Mouse (Mus musculus) Muller cell, postnatal 12 days (primary cell): ENCODE data around the gene Pcdh9.

Experiments used
- DNase-seq: peaks from one replicate; pipeline ENCODE4 v3.0.0-alpha.2; 2015; ENCODE audit errors: inconsistent ontology term

The Pcdh9 gene

DNA sequence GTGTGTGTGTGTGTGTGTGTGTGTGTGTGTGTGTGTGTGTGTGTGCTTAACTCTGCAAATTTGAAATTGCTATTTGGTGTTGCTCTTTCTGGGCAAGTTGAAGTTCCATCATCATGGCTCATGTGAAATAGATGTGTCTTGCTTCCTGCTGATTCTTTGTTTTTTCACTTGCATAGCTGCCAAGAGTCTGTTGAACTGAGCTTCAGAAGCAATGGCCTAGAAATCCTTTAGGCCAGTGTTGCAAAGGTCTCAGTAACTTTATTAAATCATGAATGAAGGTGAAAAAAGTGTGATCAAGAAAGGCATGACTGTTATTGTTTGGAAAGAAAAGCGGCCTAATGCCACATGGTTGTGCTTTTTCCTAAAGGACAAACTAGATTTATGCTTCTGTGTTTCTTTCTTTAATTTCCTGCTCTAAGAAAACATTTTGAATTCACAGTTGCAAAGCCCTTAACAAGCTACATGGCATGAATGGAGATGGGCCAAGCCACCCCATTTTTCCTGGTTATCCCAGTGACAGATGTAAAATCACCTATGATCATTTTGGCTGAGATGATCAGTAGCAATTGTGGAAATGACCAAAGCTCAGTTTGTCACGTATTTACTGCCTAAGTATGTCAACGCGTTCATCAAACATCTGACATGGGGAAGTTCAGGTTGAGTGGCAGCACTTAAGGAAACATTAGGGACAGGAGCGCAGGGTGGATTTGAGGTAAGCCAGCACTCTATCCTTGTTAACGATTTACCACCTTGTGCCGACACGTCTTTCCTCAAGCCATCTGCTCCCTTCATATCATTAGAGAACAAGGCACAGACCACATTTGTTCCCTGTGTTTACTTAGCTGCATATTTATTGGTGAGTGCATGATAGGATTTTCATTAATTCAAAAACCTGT, 850.9 kb downstream of the Pcdh9 start:
- DNase-seq, result peak; percentile 77

DNA sequence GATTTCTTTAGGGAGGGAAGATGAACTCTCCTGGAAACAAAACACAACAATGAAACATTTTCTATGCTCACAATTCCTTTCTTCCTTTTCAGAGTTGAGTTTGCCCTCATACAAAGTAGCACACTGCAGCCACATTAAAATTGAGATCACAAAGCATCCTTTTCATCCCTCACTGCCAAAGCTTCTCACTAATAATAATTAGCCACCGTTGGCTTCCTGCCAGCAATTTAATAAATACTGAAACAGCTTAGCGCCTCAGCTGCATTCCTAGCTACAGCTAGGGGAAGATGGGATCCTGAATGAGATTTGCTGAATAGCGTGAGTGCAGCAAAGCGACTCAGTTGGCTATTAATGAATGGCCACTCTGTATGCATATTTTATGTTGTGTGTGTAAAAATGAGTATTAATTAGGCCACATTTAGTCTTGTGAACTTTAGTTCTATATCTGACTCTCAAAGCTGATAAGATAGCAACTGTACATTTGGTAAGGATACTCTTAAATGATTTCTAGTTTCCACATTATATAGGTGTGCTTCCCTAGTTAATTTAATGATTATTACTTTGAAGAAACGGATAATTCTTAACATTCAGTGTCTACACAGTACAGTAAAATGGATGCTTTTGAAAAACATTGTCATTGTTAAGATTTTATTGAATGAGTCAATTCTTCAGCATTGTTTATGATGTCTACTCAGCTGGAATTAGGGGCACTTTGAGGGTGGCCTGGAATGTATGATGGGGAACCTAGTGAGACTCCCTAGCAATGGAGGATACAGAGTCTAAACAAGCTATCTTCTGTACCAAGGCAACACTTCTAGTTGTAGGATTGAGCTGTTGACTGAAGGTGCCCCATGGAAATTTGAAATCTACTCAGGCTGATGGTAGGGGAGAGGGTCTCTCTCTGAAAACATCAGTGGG, 881.1 kb downstream of the Pcdh9 start:
- peak; percentile 93 for DNase-seq
